Mouse (Mus musculus) G1E-ER4 (cell line): Measurements from ENCODE around the gene Glis2. TPM values are rescaled to one million over a fixed set of nuclear protein-coding genes. Genes with fewer than 3 reads are reported as not detected.

ENCODE experiments used
- GATA1 ChIP-seq: IDR thresholded peaks from one replicate; pipeline ENCODE4 v1.8.0; 2012; ENCODE audit warnings: low read length, inconsistent platforms
- polyA plus RNA-seq: library from polyadenylated mRNA; stranded (reverse); fragments of >175 nt; gene quantifications from 2 replicates; pipeline ENCODE4 v1.2.3, GENCODE M21; 2012

The Glis2 gene
- polyA plus RNA-seq, 1 experiment = 0.44 TPM

GRCm38 (mm10) chr16:4560145-4560952, 34.2 kb upstream of the Glis2 start:
- no peak for TF ChIP-seq GATA1

- TF ChIP-seq GATA1 = no peak
Measured at GRCm38 (mm10) chr16:4567912-4568311, 26.6 kb upstream of the Glis2 start.

GRCm38 (mm10) chr16:4570737-4571136, 23.8 kb upstream of the Glis2 start:
- no peak for TF ChIP-seq GATA1

GRCm38 (mm10) chr16:4576038-4576437, 18.5 kb upstream of the Glis2 start:
- no peak for TF ChIP-seq GATA1

GRCm38 (mm10) chr16:4576873-4577272, 17.6 kb upstream of the Glis2 start:
- TF ChIP-seq GATA1 = no peak

- TF ChIP-seq GATA1 = no peak
Measured at GRCm38 (mm10) chr16:4578630-4579029, 15.9 kb upstream of the Glis2 start.

GRCm38 (mm10) chr16:4583807-4584206, 10.7 kb upstream of the Glis2 start:
- peak; percentile 33 for TF ChIP-seq GATA1

GRCm38 (mm10) chr16:4584438-4584837, 10.1 kb upstream of the Glis2 start:
- no peak for TF ChIP-seq GATA1

- no peak for TF ChIP-seq GATA1
Measured at GRCm38 (mm10) chr16:4585642-4586530, 8.6 kb upstream of the Glis2 start.

GRCm38 (mm10) chr16:4586531-4587123, 7.9 kb upstream of the Glis2 start:
- TF ChIP-seq GATA1 = no peak

- TF ChIP-seq GATA1 = no peak
Measured at GRCm38 (mm10) chr16:4587516-4588210, 6.8 kb upstream of the Glis2 start.

GRCm38 (mm10) chr16:4590236-4590635, 4.3 kb upstream of the Glis2 start:
- no peak for TF ChIP-seq GATA1

- TF ChIP-seq GATA1 = no peak
Measured at GRCm38 (mm10) chr16:4592909-4593875, 1.3 kb upstream of the Glis2 start.

GRCm38 (mm10) chr16:4594814-4595526, 457 bp downstream of the Glis2 start:
- no peak for TF ChIP-seq GATA1
